17 mouse cellular contexts compared by ENCODE assay signal in genomic region chr5:79558491-79558890, GRCm38 (mm10).
DNase-seq lines count a peak whose midpoint lies in the region; TF ChIP-seq lines count a peak whose summit lies in the region.
"Had no signal": no experiment of that assay in that cellular context is flagged by ENCODE, and none has a peak within 500 bp of the region (broad histone marks: within the 10 kb centered on the region; RNA-seq: fewer than 3 reads in every experiment).

No protein-coding gene starts in this region.

- peak; percentile 53 to 55 for DNase-seq in cerebellum, postnatal 10 days
- DNase-seq in cerebellum, adult 9-11 months: no peak
- DNase-seq in cerebellum, postnatal 25 days: peak; percentile 14 to 44
- DNase-seq in cerebellum, adult 18-20 months: no peak
- DNase-seq in gastrocnemius, postnatal 10 days: peak; percentile 3
- DNase-seq in gastrocnemius, adult 2 months: no peak
- DNase-seq: adrenal gland, adult 8-10 months; adrenal gland, postnatal 14 days; adrenal gland, postnatal 36 days; B cell, adult 2 months; cerebellum, adult 11-12 months; cerebellum, adult 8-10 months; forebrain, postnatal 0 days had no signal

- no peak overlapping the region for H3K4me3 ChIP-seq in gastrocnemius, adult 2 months
- H3K4me3 ChIP-seq: embryonic facial prominence, embryonic 10.5 days; embryonic facial prominence, embryonic 12.5 days; forebrain, embryonic 13.5 days; forebrain, embryonic 15.5 days had no signal

- H3K27ac ChIP-seq in gastrocnemius, adult 2 months: no peak overlapping the region
- H3K27ac ChIP-seq: embryonic facial prominence, embryonic 10.5 days; embryonic facial prominence, embryonic 12.5 days; forebrain, embryonic 13.5 days; forebrain, embryonic 15.5 days had no signal

- no peak for TF ChIP-seq CTCF in gastrocnemius, adult 2 months (IDR thresholded peaks at IDR 0.05)

- intact Hi-C loops in gastrocnemius, adult 2 months (cut with DNase I): no loop called here

Comparison
In these comparisons a context has a peak if more than half of its experiments do, and no peak if none do; other contexts are left out.
1. DNase-seq: peak in cerebellum, postnatal 10 days (2 of 2), cerebellum, postnatal 25 days (2 of 2) and gastrocnemius, postnatal 10 days (single experiment); none in cerebellum, adult 9-11 months (single experiment), cerebellum, adult 18-20 months (0 of 2) and gastrocnemius, adult 2 months (single experiment).